Mouse (Mus musculus) CH12.LX (cell line): ENCODE data around the gene Strn. TPM values are rescaled to one million over a fixed set of nuclear protein-coding genes. Genes with fewer than 3 reads are reported as not detected.

Experiments used
- DNase-seq: peaks from one replicate; pipeline ENCODE4 v3.0.0-alpha.2; 2013; ENCODE audit errors: extremely low read depth
- H3K27ac ChIP-seq: 2 replicates; pipeline ENCODE4 v1.5.1; 2012; ENCODE audit warnings: low read depth, mild to moderate bottlenecking, control low read depth, moderate library complexity; ENCODE audit not compliant: insufficient read depth
- H3K27me3 ChIP-seq: replicated peaks from 2 replicates; pipeline ENCODE3; 2012; ENCODE audit warnings: inconsistent platforms
- H3K36me3 ChIP-seq, 2 experiments: replicated peaks in 1 of 2; 2 replicates each; pipeline versions ENCODE3 to v1.6.1; 2012; ENCODE audit warnings: inconsistent platforms in 1 of 2, low read length in 1 of 2, mild to moderate bottlenecking in 1 of 2, mixed read lengths in 1 of 2, moderate library complexity in 1 of 2; ENCODE audit not compliant: control insufficient read depth in 1 of 2, insufficient read depth in 1 of 2
- H3K4me1 ChIP-seq, 2 experiments: 2 replicates each; pipeline ENCODE4 v1.6.1; 2012; ENCODE audit warnings: inconsistent platforms in 1 of 2, moderate library complexity in 1 of 2; ENCODE audit not compliant: insufficient read depth in 2 of 2, control insufficient read depth in 1 of 2
- H3K4me2 ChIP-seq: 2 replicates; pipeline ENCODE4 v1.6.1; 2012; ENCODE audit warnings: low read depth, mild to moderate bottlenecking, control low read depth; ENCODE audit not compliant: poor library complexity, insufficient read depth, severe bottlenecking
- H3K4me3 ChIP-seq, 3 experiments: fragments of 150-350 bp in 1 of 3; sonication (generic) in 1 of 3; replicated peaks in 1 of 3; 2 replicates each; pipeline versions ENCODE3 to v1.5.1; 2011 to 2012; ENCODE audit warnings: low read depth in 2 of 3, low read length in 2 of 3, mild to moderate bottlenecking in 2 of 3, moderate library complexity in 2 of 3, control low read depth in 1 of 3, improper control_type of control experiment in 1 of 3, inconsistent platforms in 1 of 3, mixed read lengths in 1 of 3; ENCODE audit not compliant: poor library complexity in 1 of 3
- H3K79me2 ChIP-seq: replicated peaks from 2 replicates; pipeline ENCODE4 v1.6.1; 2012; ENCODE audit warnings: mild to moderate bottlenecking, moderate library complexity; ENCODE audit not compliant: control insufficient read depth, poor library complexity, insufficient read depth, severe bottlenecking; ENCODE audit errors: extremely low read depth
- H3K9ac ChIP-seq: 2 replicates; pipeline ENCODE4 v1.6.1; 2012; ENCODE audit warnings: low read depth, mild to moderate bottlenecking, control low read depth, moderate library complexity; ENCODE audit not compliant: insufficient read depth
- H3K9me3 ChIP-seq: replicated peaks from 2 replicates; pipeline ENCODE3; 2012; ENCODE audit warnings: low read length, inconsistent platforms, mixed read lengths
- BHLHE40 ChIP-seq: IDR thresholded peaks from 2 replicates; pipeline ENCODE4 v1.6.1; 2011; ENCODE audit warnings: mild to moderate bottlenecking, low read depth, low read length, improper control_type of control experiment
- CHD1 ChIP-seq: IDR thresholded peaks from 2 replicates; pipeline ENCODE4 v1.6.1; 2012; ENCODE audit warnings: low read depth, low read length, improper control_type of control experiment, inconsistent platforms
- CHD2 ChIP-seq: IDR thresholded peaks from 2 replicates; pipeline ENCODE4 v1.6.1; 2011; ENCODE audit warnings: low read length, improper control_type of control experiment
- CTCF ChIP-seq, 2 experiments: IDR thresholded peaks in 1 of 2; conservative IDR thresholded peaks in 1 of 2; 2 replicates each; pipeline ENCODE4 v1.5.1; 2011 to 2012; ENCODE audit warnings: low read depth in 2 of 2, low read length in 2 of 2, improper control_type of control experiment in 1 of 2, inconsistent platforms in 1 of 2, mild to moderate bottlenecking in 1 of 2, moderate library complexity in 1 of 2
- E2F4 ChIP-seq: IDR thresholded peaks from 2 replicates; pipeline ENCODE4 v1.6.1; 2011; ENCODE audit warnings: low read depth, low read length, improper control_type of control experiment; ENCODE audit not compliant: insufficient replicate concordance
- ELF1 ChIP-seq: IDR thresholded peaks from 2 replicates; pipeline ENCODE4 v1.6.1; 2014; ENCODE audit warnings: low read depth, mild to moderate bottlenecking, inconsistent platforms, low read length, improper control_type of control experiment
- EP300 ChIP-seq: IDR thresholded peaks from 2 replicates; pipeline ENCODE4 v1.6.1; 2011; ENCODE audit warnings: low read length, improper control_type of control experiment
- ETS1 ChIP-seq: conservative IDR thresholded peaks from 2 replicates; pipeline ENCODE4 v1.6.1; 2012; ENCODE audit warnings: low read depth, mild to moderate bottlenecking, inconsistent platforms, low read length, improper control_type of control experiment, moderate library complexity
- HCFC1 ChIP-seq: IDR thresholded peaks from 2 replicates; pipeline ENCODE4 v1.6.1; 2012; ENCODE audit warnings: low read depth, mild to moderate bottlenecking, inconsistent platforms, low read length, improper control_type of control experiment
- JUN ChIP-seq: IDR thresholded peaks from 2 replicates; pipeline ENCODE4 v1.6.1; 2011; ENCODE audit warnings: low read depth, mild to moderate bottlenecking, low read length, improper control_type of control experiment, moderate library complexity; ENCODE audit not compliant: insufficient read depth
- MAZ ChIP-seq: IDR thresholded peaks from 2 replicates; pipeline ENCODE4 v1.6.1; 2012; ENCODE audit warnings: low read depth, mild to moderate bottlenecking, inconsistent platforms, low read length, improper control_type of control experiment, moderate library complexity
- MXI1 ChIP-seq: IDR thresholded peaks from 2 replicates; pipeline ENCODE4 v1.6.1; 2011; ENCODE audit warnings: mild to moderate bottlenecking, low read depth, low read length, improper control_type of control experiment
- NRF1 ChIP-seq: IDR thresholded peaks from 2 replicates; pipeline ENCODE4 v1.6.1; 2014; ENCODE audit warnings: low read depth, mild to moderate bottlenecking, inconsistent platforms, low read length, improper control_type of control experiment, moderate library complexity
- PAX5 ChIP-seq: IDR thresholded peaks from 2 replicates; pipeline ENCODE4 v1.6.1; 2012; ENCODE audit warnings: low read length, inconsistent platforms, mixed read lengths
- POLR2A ChIP-seq: IDR thresholded peaks from 2 replicates; pipeline ENCODE4 v1.6.1; 2011; ENCODE audit warnings: low read depth, mild to moderate bottlenecking, improper control_type of control experiment, low read length
- RAD21 ChIP-seq: IDR thresholded peaks from 2 replicates; pipeline ENCODE4 v1.6.1; 2011; ENCODE audit warnings: low read depth, mild to moderate bottlenecking, low read length, improper control_type of control experiment, moderate library complexity
- RCOR1 ChIP-seq: conservative IDR thresholded peaks from 2 replicates; pipeline ENCODE4 v1.6.1; 2012; ENCODE audit warnings: low read depth, mild to moderate bottlenecking, inconsistent platforms, low read length, improper control_type of control experiment
- TBP ChIP-seq: conservative IDR thresholded peaks from 2 replicates; pipeline ENCODE4 v1.6.1; 2011; ENCODE audit warnings: low read depth, low read length, improper control_type of control experiment
- TCF12 ChIP-seq: IDR thresholded peaks from 2 replicates; pipeline ENCODE4 v1.6.1; 2014; ENCODE audit warnings: low read depth, mild to moderate bottlenecking, inconsistent platforms, low read length, improper control_type of control experiment
- UBTF ChIP-seq: IDR thresholded peaks from 2 replicates; pipeline ENCODE4 v1.6.1; 2012; ENCODE audit warnings: low read depth, mild to moderate bottlenecking, inconsistent platforms, low read length, improper control_type of control experiment, moderate library complexity
- USF1 ChIP-seq: IDR thresholded peaks from 2 replicates; pipeline ENCODE4 v1.6.1; 2014; ENCODE audit warnings: low read depth, mild to moderate bottlenecking, inconsistent platforms, low read length, improper control_type of control experiment
- USF2 ChIP-seq: conservative IDR thresholded peaks from 2 replicates; pipeline ENCODE4 v1.6.1; 2011; ENCODE audit warnings: low read depth, low read length, improper control_type of control experiment
- ZMIZ1 ChIP-seq: IDR thresholded peaks from 2 replicates; pipeline ENCODE4 v1.6.1; 2012; ENCODE audit warnings: low read depth, mild to moderate bottlenecking, inconsistent platforms, low read length, improper control_type of control experiment
- ZNF384 ChIP-seq: IDR thresholded peaks from 2 replicates; pipeline ENCODE4 v1.6.1; 2012; ENCODE audit warnings: low read depth, low read length, improper control_type of control experiment, inconsistent platforms
- dilution Hi-C: fragments of 300-500 bp; cut with MboI; formaldehyde crosslinking; loops from 2 replicates; pipeline ENCODE4 v1.14.3; 2020; ENCODE audit warnings: low sequenced_read_pairs; ENCODE audit not compliant: extremely low pct_unique_long_range_greater_than_20kb, extremely low pct_ligation_motif_present
- in situ Hi-C: fragments of 300-500 bp; cut with MboI; formaldehyde crosslinking; loops from 3 replicates; pipeline ENCODE4 v1.14.3; 2019; ENCODE audit warnings: low sequenced_read_pairs, low pct_ligation_motif_present, low pct_unique_long_range_greater_than_20kb, mixed read lengths
- polyA plus RNA-seq: library from polyadenylated mRNA; unstranded; fragments of >175 nt; gene quantifications from 2 replicates; pipeline ENCODE4 v1.2.1, GENCODE M21; 2012; ENCODE audit warnings: low read depth; ENCODE audit not compliant: insufficient read length
- total RNA-seq, 2 experiments: library from RNA; depleted of rRNA; stranded (reverse); fragments of 300-350 nt in 1 of 2; fragments of >200 nt in 1 of 2; gene quantifications; 2 replicates each; pipeline ENCODE4 v1.2.3; 2012 to 2014

Gene Strn
- total and polyA plus RNA-seq, 3 experiments = 9.9 to 14.3 (median 12.3) TPM

- dilution Hi-C loops (no loop called here), in situ Hi-C loops (no loop called here)
- DNase-seq = no peak
- Histone ChIP-seq H3K27ac (no peak overlapping the region), H3K27me3 (no peaks in the 10 kb centered on the region), H3K79me2 (no peaks in the 10 kb centered on the region), H3K9ac (no peak overlapping the region), H3K36me3 (no peaks in the 10 kb centered on the region), H3K4me3 (no peak overlapping the region), H3K9me3 (no peaks in the 10 kb centered on the region), H3K4me2 (no peak overlapping the region), H3K4me1 (no peaks in the 10 kb centered on the region; a peak in 1 of 4 replicates)
- TF ChIP-seq JUN = no peak
- no peak for TF ChIP-seq RAD21
- no peak for TF ChIP-seq NRF1
- TF ChIP-seq RCOR1 = no peak
- TF ChIP-seq MXI1 = no peak
- no peak for TF ChIP-seq USF1
- no peak for TF ChIP-seq ELF1
- no peak for TF ChIP-seq CHD1
- TF ChIP-seq BHLHE40 = no peak
- no peak for TF ChIP-seq TBP
- no peak for TF ChIP-seq ZNF384
- TF ChIP-seq CHD2 = no peak
- no peak for TF ChIP-seq MAZ
- no peak for TF ChIP-seq USF2
- TF ChIP-seq E2F4 = no peak
- no peak for TF ChIP-seq ETS1
- no peak for TF ChIP-seq PAX5
Measured at GRCm38 (mm10) chr17:78618164-78618693, 118.8 kb downstream of the Strn start.

DNA sequence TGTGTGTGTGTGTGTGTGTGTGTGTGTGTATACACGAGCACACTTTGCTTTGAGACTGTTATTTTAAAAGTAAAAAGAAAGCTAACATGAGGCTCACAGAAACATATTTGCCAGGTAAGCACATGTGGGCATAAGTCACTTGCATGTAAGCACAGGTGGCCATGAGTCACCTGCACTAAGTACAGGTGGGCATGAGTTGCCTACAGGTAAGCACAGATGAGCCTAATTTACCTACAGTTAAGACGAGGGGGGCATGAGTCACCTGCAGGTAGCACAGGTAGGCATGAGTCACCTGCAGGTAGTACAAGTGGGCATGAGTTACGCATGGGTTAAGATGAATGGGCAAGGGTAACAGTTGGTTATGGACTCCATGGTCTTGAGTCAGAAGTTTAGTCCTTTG lies 121.9 kb downstream of the Strn start:
- no peaks in the 10 kb centered on the region for H3K79me2 ChIP-seq
- no peaks in the 10 kb centered on the region for H3K27me3 ChIP-seq
- no peak overlapping the region for H3K9ac ChIP-seq
- dilution Hi-C loops = no loop called here
- H3K4me3 ChIP-seq = no peak overlapping the region
- H3K27ac ChIP-seq = no peak overlapping the region
- no peak for DNase-seq
- no peaks in the 10 kb centered on the region for H3K36me3 ChIP-seq
- TF ChIP-seq CHD1 (no peak), CTCF (conservative IDR thresholded peaks at IDR 0.05 in 1 of 2, IDR thresholded peaks at IDR 0.05 in 1 of 2; ENCODE audit: low read depth in 2 of 2, low read length in 2 of 2) (no peak), PAX5 (no peak), CHD2 (no peak), ETS1 (no peak), ZMIZ1 (no peak), NRF1 (no peak), EP300 (no peak), MAZ (no peak), MXI1 (no peak), HCFC1 (no peak), TCF12 (no peak), RAD21 (no peak), POLR2A (no peak), USF2 (no peak), UBTF (no peak)
- H3K4me2 ChIP-seq = no peak overlapping the region
- in situ Hi-C loops = no loop called here
- no peaks in the 10 kb centered on the region; a peak in 1 of 4 replicates for H3K4me1 ChIP-seq
- H3K9me3 ChIP-seq = no peaks in the 10 kb centered on the region
